Mouse (Mus musculus) MEL (cell line): ENCODE measurements around the gene Bod1.

Source experiments
- CTCF ChIP-seq, 3 experiments: IDR thresholded peaks in 2 of 3; conservative IDR thresholded peaks in 1 of 3; 2 replicates each; pipeline ENCODE4 v1.5.1; 2011 to 2012; ENCODE audit warnings: low read length in 3 of 3, low read depth in 2 of 3, mild to moderate bottlenecking in 2 of 3, improper control_type of control experiment in 1 of 3, inconsistent platforms in 1 of 3, mixed read lengths in 1 of 3, moderate library complexity in 1 of 3; ENCODE audit not compliant: control insufficient read depth in 1 of 3, insufficient read depth in 1 of 3, poor library complexity in 1 of 3, severe bottlenecking in 1 of 3
- MYB ChIP-seq: IDR thresholded peaks from 2 replicates; pipeline ENCODE4 v1.6.1; 2011; ENCODE audit warnings: mild to moderate bottlenecking, low read depth, low read length, improper control_type of control experiment
- USF1 ChIP-seq: IDR thresholded peaks from 2 replicates; pipeline ENCODE4 v1.6.1; 2014; ENCODE audit warnings: low read depth, mild to moderate bottlenecking, inconsistent platforms, low read length, improper control_type of control experiment, moderate library complexity

DNA sequence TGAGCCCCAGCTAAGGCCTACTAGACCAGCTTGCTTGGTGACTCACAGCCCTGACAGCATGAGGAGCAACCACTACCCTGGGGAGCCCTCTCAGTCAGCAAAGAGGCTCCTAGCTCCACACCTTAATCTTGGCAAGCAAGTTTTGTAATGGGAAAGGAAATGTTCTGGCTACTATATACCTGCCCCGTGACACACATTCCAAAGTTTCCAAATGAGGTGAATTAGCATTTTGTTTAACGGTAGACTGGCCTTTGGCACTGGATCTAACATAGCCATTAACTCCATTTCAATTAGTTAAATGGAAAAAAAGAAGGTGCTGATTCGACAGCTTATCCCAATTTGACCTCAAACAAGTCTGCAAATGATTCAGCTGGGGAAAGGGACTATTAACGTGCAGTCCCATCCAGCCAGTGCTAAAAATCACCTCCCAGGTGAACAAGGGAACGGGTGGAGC is 1.2 kb downstream of the Bod1 start:
- TF ChIP-seq MYB, result no peak
- no peak for TF ChIP-seq CTCF (IDR thresholded peaks at IDR 0.05 in 2 of 3, conservative IDR thresholded peaks at IDR 0.05 in 1 of 3; ENCODE audit: control insufficient read depth in 1 of 3, insufficient read depth in 1 of 3, low read depth in 2 of 3, low read length in 3 of 3, poor library complexity in 1 of 3, severe bottlenecking in 1 of 3)
- TF ChIP-seq USF1, result no peak
